Mouse (Mus musculus): ENCODE data around the gene Hist1h4d. TPM values are rescaled to one million over a fixed set of nuclear protein-coding genes. Genes with fewer than 3 reads are reported as not detected.
"Not testable (repeated sequence)": the region's sequence is repeated elsewhere in the genome, so short reads cannot be mapped to it uniquely, and the experiment has no call there.

Hist1h4d gene
- polyA plus RNA-seq, 1 experiment from 2014 or later: 35.3 TPM

GRCm38 (mm10) chr13:23536076-23536822, 45.1 kb upstream of the Hist1h4d start:
- H3K27me3 ChIP-seq (replicated peaks; ENCODE audit: control insufficient read depth, insufficient read depth, low read length): no peaks in the 10 kb centered on the region
- H3K4me1 ChIP-seq (replicated peaks; ENCODE audit: control insufficient read depth, insufficient read depth, low read length): peaks cover 3% of the 10 kb centered on the region; the same call in 1 of the 2 replicates
- ATAC-seq: no peak
- 12% methylated on average over 7 of the region's 7 CpGs for WGBS
- no peaks in the 10 kb centered on the region for H3K36me3 ChIP-seq (ENCODE audit: control insufficient read depth, insufficient read depth)
- no peak overlapping the region for H3K27ac ChIP-seq (ENCODE audit: low read depth, low read length)
- H3K9ac ChIP-seq (ENCODE audit: low read depth, low read length): 0 out of 2 replicates have a peak overlapping the region, but pooled peaks have one; percentile 22
- no peaks in the 10 kb centered on the region for H3K9me3 ChIP-seq (ENCODE audit: control insufficient read depth)
- H3K4me3 ChIP-seq (ENCODE audit: low read depth, low read length): peak overlapping the region; percentile 45
- TF ChIP-seq CTCF (IDR thresholded peaks at IDR 0.05; ENCODE audit: low read depth): no peak
- H3K4me2 ChIP-seq (replicated peaks; ENCODE audit: low read depth): peak overlapping the region; percentile 82

GRCm38 (mm10) chr13:23537006-23537710, 44.2 kb upstream of the Hist1h4d start:
- no peak overlapping the region for H3K9ac ChIP-seq (ENCODE audit: low read depth, low read length)
- H3K4me2 ChIP-seq (replicated peaks; ENCODE audit: low read depth): peak overlapping the region; percentile 82; the same call in 1 of the 2 replicates
- H3K9me3 ChIP-seq (ENCODE audit: control insufficient read depth): no peaks in the 10 kb centered on the region
- H3K27me3 ChIP-seq (replicated peaks; ENCODE audit: control insufficient read depth, insufficient read depth, low read length): no peaks in the 10 kb centered on the region
- no peak for TF ChIP-seq CTCF (IDR thresholded peaks at IDR 0.05; ENCODE audit: low read depth)
- no peak for ATAC-seq
- H3K27ac ChIP-seq (ENCODE audit: low read depth, low read length): no peak overlapping the region
- H3K4me1 ChIP-seq (replicated peaks; ENCODE audit: control insufficient read depth, insufficient read depth, low read length): peaks cover 3% of the 10 kb centered on the region; the same call in 1 of the 2 replicates
- WGBS: 65% methylated on average over 3 of the region's 3 CpGs
- no peaks in the 10 kb centered on the region for H3K36me3 ChIP-seq (ENCODE audit: control insufficient read depth, insufficient read depth)
- H3K4me3 ChIP-seq (ENCODE audit: low read depth, low read length): no peak overlapping the region

GRCm38 (mm10) chr13:23538249-23538648, 43.1 kb upstream of the Hist1h4d start:
- Histone ChIP-seq H3K4me3 (ENCODE audit: low read depth, low read length) (no peak overlapping the region), H3K4me1 (replicated peaks; ENCODE audit: control insufficient read depth, insufficient read depth, low read length) (peaks cover 3% of the 10 kb centered on the region), H3K36me3 (ENCODE audit: control insufficient read depth, insufficient read depth) (no peaks in the 10 kb centered on the region), H3K9me3 (ENCODE audit: control insufficient read depth) (no peaks in the 10 kb centered on the region), H3K27ac (ENCODE audit: low read depth, low read length) (no peak overlapping the region), H3K27me3 (replicated peaks; ENCODE audit: control insufficient read depth, insufficient read depth, low read length) (no peaks in the 10 kb centered on the region), H3K4me2 (replicated peaks; ENCODE audit: low read depth) (no peak overlapping the region), H3K9ac (ENCODE audit: low read depth, low read length) (no peak overlapping the region)
- TF ChIP-seq CTCF (IDR thresholded peaks at IDR 0.05; ENCODE audit: low read depth): no peak
- WGBS: 67% methylated on average over 5 of the region's 5 CpGs
- no peak for ATAC-seq

- not testable (repeated sequence) for H3K4me3 ChIP-seq (ENCODE audit: low read depth, low read length); H3K4me1 ChIP-seq (replicated peaks; ENCODE audit: control insufficient read depth, insufficient read depth, low read length); H3K27ac ChIP-seq (ENCODE audit: low read depth, low read length); ATAC-seq; H3K27me3 ChIP-seq (replicated peaks; ENCODE audit: control insufficient read depth, insufficient read depth, low read length); H3K36me3 ChIP-seq (ENCODE audit: control insufficient read depth, insufficient read depth); H3K9ac ChIP-seq (ENCODE audit: low read depth, low read length); H3K4me2 ChIP-seq (replicated peaks; ENCODE audit: low read depth); H3K9me3 ChIP-seq (ENCODE audit: control insufficient read depth)
- WGBS: 76% methylated on average over 1 of the region's 1 CpGs
Measured at GRCm38 (mm10) chr13:23539821-23540220, 41.6 kb upstream of the Hist1h4d start.

- no peak for ATAC-seq
- Histone ChIP-seq H3K4me3 (ENCODE audit: low read depth, low read length) (no peak overlapping the region), H3K27ac (ENCODE audit: low read depth, low read length) (no peak overlapping the region), H3K9ac (ENCODE audit: low read depth, low read length) (no peak overlapping the region), H3K27me3 (replicated peaks; ENCODE audit: control insufficient read depth, insufficient read depth, low read length) (no peaks in the 10 kb centered on the region), H3K9me3 (ENCODE audit: control insufficient read depth) (no peaks in the 10 kb centered on the region), H3K4me2 (replicated peaks; ENCODE audit: low read depth) (no peak overlapping the region), H3K4me1 (replicated peaks; ENCODE audit: control insufficient read depth, insufficient read depth, low read length) (no peaks in the 10 kb centered on the region; the same call in none of the 2 replicates), H3K36me3 (ENCODE audit: control insufficient read depth, insufficient read depth) (no peaks in the 10 kb centered on the region)
- no peak for TF ChIP-seq CTCF (IDR thresholded peaks at IDR 0.05; ENCODE audit: low read depth)
- 81% methylated on average over 3 of the region's 3 CpGs for WGBS
Measured at GRCm38 (mm10) chr13:23541497-23541896, 39.9 kb upstream of the Hist1h4d start.

- H3K4me1 ChIP-seq (replicated peaks; ENCODE audit: control insufficient read depth, insufficient read depth, low read length); H3K27me3 ChIP-seq (replicated peaks; ENCODE audit: control insufficient read depth, insufficient read depth, low read length); ATAC-seq; H3K9me3 ChIP-seq (ENCODE audit: control insufficient read depth); H3K36me3 ChIP-seq (ENCODE audit: control insufficient read depth, insufficient read depth): not testable (repeated sequence)
- H3K9ac ChIP-seq (ENCODE audit: low read depth, low read length): peak overlapping the region; percentile 40; the same call in 1 of the 2 replicates
- H3K27ac ChIP-seq (ENCODE audit: low read depth, low read length): peak overlapping the region; percentile 64; the same call in 1 of the 2 replicates
- peak overlapping the region; percentile 36 for H3K4me3 ChIP-seq (ENCODE audit: low read depth, low read length)
- WGBS: 9% methylated on average over 3 of the region's 3 CpGs
- H3K4me2 ChIP-seq (replicated peaks; ENCODE audit: low read depth): peak overlapping the region; percentile 78
Measured at GRCm38 (mm10) chr13:23542225-23542980, 39.0 kb upstream of the Hist1h4d start.

GRCm38 (mm10) chr13:23542999-23543607, 38.3 kb upstream of the Hist1h4d start, which contains the start of gene Hist1h2bh:
Gene Hist1h2bh, minus strand, starts transcription at chr13:23543392.
- Histone ChIP-seq H3K4me3 (ENCODE audit: low read depth, low read length) (peak within 1 kb of the TSS; percentile 36), H3K27ac (ENCODE audit: low read depth, low read length) (peak within 1 kb of the TSS; percentile 66), H3K4me2 (replicated peaks; ENCODE audit: low read depth) (peak within 1 kb of the TSS; percentile 78), H3K9ac (ENCODE audit: low read depth, low read length) (peak within 1 kb of the TSS; percentile 40)
- under 1% methylated on average over 34 of the region's 42 CpGs for WGBS
- H3K36me3 ChIP-seq (ENCODE audit: control insufficient read depth, insufficient read depth); H3K4me1 ChIP-seq (replicated peaks; ENCODE audit: control insufficient read depth, insufficient read depth, low read length); H3K9me3 ChIP-seq (ENCODE audit: control insufficient read depth); H3K27me3 ChIP-seq (replicated peaks; ENCODE audit: control insufficient read depth, insufficient read depth, low read length): not testable (repeated sequence)
- ATAC-seq: peak; percentile 89
